Mouse (Mus musculus) naive thymus-derived CD4-positive, alpha-beta T cell, adult 2 months (primary cell): ENCODE measurements at regions not wholly inside any gene's neighbourhood (a gene's known extent, or its start where the extent isn't known, plus 50 kb on each side); places are given as distances from the start of the nearest gene placed in this dataset.

Experiments used
- DNase-seq: peaks from one replicate; pipeline ENCODE4 v3.0.0-alpha.2; 2011; ENCODE audit warnings: low read depth

DNA sequence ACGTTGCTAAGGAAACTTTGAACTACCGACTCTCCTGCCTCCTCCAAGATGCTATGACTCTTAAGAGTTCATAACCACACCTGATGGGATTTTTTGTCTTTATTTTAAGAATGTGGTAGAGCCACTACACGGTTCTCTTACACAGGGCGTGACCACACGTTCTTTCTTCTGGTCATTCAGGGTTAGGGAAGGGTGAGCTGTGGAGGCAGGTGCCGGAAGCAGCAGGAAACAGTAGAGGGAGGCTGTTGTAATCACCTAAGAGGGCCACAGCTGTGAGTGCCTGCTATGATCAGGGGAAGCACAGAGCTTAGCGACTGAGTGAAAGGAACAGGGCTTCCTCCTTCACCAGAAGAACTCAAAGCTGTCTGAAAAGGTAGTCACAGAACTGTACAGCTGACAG, 50.6 kb upstream of the Larp1 start:
- peak; percentile 58 for DNase-seq

DNA sequence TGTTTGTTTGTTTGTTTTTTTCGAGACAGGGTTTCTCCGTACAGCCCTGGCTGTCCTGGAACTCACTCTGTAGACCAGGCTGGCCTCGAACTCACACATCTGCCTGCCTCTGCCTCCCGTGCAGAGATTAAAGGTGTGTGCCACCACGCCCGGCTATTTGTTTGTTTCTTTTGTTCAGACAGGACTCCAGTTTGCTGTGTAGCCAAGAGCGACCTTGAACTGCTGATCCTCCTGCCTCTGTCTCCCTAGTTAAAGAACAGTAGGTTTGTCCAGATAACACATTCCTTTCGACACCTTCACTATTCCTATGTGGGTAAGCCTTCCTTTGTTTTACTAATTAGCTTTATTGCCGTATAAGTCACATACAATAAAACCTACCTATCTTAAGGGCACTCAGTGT, 52.0 kb upstream of the Larp1 start:
- DNase-seq: no peak

DNA sequence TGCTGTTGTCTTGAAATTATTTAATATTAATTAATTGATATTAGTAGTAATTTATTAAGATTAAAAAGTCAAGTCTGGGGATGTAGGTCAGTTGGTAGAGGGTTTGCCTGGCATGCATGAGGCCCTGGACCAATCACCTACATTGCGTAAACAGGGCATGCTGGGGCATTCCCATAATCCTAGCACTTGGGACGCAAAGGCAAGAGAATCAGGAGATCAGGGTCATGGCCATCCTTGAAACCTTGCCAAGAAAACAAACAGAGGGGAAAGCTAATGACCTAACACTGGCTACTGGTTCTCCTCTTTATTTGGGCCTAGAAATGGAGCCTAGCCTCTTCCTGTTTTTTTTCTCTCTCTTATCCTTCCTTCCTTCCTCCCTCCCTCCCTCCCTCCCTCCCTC, 52.8 kb upstream of the Larp1 start:
- DNase-seq: no peak

DNA sequence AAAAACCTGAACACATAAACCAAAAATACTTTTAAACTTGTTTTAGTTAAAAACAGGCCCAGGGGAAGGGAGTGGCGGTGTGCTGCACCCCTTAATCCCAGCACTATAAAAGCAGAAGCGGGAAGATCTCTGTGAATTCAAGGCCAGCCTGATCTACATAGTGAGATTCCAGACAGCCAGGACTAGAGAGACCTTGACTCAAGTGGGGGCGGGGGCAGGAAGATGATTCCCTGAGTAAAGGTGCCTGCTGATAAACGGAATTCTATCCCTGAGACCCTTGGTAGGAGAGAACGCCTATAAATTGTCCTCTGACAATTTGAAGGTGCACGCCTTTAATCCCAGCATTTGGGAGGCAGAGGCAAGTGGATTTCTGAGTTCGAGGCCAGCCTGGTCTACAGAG, 53.4 kb upstream of the Larp1 start:
- no peak for DNase-seq

- DNase-seq: peak; percentile 46
Observed at GRCm38 (mm10) chr11:57954510-57955184, 54.2 kb upstream of the Larp1 start.

DNA sequence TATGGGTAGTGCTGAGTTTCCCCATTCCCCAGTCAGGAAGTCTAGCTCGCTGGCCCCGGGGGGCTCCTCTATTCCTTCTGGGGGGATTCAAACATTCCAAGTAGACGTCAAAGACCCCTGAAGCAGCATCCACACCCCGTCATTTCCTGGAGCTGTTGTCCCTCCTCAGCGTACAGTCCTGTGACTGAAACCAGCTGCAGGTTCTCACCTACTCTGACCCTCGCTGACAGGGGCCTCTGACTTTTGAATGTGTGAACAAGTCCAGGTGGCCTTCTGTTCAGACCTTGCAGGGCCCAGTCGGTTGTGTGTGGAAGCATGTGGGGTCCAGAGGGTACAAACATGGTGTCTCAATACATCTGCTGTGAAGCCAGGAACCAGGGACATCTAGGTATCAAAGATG, 55.2 kb upstream of the Larp1 start:
- DNase-seq: no peak

- peak; percentile 65 for DNase-seq
Observed at GRCm38 (mm10) chr11:57952619-57953018, 56.2 kb upstream of the Larp1 start.

DNA sequence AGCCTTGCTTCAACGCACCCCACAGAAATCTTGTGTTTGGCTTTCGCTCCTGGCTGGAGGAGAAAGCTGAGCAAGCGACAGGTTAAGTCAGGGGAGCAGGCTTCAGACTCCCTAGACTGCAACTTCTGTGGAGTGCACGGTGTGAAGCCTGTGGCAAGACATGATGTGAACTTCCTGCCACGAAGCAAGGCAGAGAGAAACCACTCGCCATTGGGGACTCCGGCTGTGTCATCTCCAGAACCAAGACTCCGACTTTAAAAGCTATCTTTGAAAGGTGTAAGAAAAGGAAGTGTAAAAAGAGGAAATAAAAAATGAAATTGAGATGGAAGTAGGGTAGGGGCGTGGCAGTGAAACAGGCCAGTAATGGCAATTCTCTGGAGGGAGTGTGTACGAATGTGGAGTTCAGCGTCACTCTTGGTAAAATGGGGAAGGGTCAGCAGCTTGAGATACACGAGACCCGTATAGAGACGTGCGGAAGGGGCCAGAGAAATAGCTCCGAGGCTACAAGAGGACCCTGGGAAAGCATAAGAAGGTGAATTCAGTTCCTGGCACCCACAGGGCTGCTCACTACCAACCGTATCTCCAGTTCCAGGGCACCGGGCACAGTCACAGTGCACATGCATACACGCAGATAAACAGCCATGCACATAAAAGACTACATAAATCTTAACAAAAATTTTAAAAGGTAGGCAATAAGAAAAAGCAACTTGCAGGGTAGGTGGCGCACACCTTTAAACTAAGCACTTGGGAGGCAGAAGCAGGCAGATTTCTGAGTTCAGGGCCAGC, 57.1 kb upstream of the Larp1 start:
- DNase-seq: peak; percentile 71

GRCm38 (mm10) chr11:57950989-57951388, 57.9 kb upstream of the Larp1 start:
- DNase-seq: peak; percentile 91

- no peak for DNase-seq
Observed at GRCm38 (mm10) chr11:57949067-57949466, 59.8 kb upstream of the Larp1 start.

DNA sequence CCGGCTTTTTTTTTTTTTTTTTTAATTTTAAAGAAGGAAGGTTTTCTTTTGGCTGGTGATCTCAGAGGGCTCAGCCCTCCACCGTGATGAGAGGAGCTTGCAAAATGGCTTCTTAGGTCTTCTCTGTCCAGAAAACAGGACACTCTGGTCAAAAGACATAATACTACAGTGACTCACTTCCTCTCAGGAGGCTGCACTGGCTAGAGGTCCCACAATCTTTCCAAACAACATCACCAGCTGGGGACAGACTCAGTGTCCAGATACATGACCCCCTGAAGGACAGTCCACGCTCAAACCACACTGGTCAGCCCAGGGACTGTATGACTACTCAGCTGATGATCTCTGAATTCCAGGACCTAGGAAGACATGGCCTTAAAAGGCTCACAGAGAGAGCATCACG, 61.5 kb upstream of the Larp1 start:
- no peak for DNase-seq

DNA sequence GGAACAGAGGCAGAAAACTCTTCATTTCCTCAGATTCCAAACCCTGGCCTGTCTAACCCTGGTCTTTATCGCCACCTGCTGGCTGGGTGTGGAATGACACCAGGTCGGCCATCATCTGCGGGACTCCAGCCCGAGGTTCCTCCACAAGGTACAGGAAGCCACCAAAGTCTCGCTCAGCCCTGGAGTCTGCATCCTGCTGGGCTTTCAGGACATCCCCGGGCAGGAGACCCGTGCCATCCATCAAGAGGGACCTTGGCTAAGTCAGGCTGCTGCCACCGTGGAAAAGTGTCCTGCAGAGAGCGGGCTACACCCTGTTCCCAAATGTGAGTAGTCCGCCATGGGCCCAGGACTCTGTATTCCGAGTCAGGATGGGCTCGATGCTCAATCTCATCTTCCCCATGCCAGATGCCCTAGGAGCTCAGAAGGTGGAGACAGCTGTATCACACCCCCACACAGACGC, 74.4 kb upstream of the Larp1 start:
- peak; percentile 91 for DNase-seq

DNA sequence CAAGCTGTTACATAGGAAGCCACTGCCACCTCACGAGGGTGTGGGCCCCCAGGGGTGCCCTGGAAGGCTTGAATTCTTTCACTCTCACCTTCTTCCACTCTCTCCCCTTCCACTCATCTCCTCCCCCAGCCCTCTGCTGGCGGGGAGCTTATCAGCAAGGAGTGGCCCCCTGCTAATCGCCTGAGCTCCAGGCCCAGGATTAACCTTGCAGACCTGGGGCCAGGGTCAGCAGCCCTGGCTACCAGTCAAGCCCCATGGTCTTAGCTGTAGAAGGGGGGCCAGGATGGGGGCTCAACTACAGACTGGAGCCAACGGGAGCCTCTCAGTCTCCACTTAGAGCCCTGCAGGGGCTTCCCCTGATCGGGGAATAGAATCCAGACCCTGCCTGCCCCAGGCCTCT, 75.8 kb upstream of the Larp1 start:
- DNase-seq: no peak

DNA sequence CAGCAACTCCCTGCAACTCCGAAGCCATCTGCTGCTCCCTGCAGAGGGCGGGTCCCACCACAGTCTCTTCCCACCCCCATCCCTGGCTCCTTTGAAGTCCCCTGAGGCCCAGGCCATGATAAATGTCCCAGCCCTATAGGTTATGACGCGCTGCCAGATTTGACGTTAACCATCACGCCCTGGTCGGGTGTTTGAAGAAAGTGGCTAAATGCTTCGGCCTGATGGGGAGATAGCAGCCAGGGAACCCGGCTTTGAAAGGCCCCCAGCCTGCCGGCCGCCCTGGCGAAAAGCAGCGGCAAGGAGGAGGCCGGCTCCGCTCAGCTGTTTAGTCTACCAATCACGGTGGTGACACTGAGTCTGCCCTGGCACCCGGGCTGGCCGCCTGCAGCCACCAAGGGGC, 79.4 kb upstream of the Larp1 start:
- DNase-seq: no peak

GRCm38 (mm10) chr11:57920263-57920662, 87.6 kb upstream of the Hand1 start:
- DNase-seq: no peak

DNA sequence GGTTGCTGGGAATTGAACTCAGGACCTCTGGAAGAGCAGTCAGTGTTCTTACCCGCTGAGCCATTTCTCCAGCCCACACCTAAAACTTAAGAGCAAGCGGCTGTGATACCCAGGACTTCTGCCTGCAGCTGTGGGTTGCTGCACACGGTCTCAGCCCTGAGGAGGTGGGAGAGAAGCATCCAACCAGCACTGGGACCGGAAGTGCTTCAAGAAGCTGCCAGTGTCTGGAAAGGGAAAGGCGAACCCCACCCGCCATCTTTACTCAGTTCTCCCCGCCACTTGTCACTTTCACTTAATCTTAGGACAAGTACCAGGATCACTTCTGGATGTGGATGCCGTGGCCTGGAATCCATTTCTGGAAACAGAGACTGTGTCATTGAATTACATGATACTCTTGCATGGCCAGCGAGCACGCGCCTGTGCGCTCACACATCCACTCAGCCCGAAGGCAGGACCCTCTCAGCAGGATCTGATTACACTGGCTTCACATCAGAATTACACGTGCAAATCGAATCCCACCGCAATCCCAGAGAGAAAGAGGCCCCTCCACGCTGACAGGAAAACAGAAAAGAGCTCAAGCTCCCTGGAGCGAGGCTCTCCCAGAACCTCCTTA, 85.9 kb upstream of the Hand1 start:
- no peak for DNase-seq

- DNase-seq: no peak
Observed at GRCm38 (mm10) chr11:57917974-57918373, 85.4 kb upstream of the Hand1 start.

DNA sequence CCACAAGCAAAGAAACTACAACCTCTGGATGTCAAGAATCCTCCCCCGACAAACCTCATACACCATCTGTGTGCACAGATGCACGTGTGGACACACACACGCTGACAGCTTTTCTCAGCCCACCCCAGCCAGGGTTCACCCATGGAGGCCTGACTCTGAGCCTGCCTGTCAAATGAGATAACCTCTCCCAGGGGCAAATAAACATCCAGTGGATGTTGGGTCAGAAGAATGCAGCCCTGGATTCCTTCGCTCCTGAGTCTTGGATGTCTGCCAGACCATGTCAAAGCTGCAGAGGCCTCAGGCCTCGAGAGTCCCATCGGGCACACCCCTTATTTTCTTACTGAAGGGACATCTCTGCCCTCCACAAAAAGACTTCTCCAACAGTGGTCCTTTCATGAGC, 83.4 kb upstream of the Hand1 start:
- no peak for DNase-seq

- no peak for DNase-seq
Observed at GRCm38 (mm10) chr11:57913801-57914560, 81.4 kb upstream of the Hand1 start.

DNA sequence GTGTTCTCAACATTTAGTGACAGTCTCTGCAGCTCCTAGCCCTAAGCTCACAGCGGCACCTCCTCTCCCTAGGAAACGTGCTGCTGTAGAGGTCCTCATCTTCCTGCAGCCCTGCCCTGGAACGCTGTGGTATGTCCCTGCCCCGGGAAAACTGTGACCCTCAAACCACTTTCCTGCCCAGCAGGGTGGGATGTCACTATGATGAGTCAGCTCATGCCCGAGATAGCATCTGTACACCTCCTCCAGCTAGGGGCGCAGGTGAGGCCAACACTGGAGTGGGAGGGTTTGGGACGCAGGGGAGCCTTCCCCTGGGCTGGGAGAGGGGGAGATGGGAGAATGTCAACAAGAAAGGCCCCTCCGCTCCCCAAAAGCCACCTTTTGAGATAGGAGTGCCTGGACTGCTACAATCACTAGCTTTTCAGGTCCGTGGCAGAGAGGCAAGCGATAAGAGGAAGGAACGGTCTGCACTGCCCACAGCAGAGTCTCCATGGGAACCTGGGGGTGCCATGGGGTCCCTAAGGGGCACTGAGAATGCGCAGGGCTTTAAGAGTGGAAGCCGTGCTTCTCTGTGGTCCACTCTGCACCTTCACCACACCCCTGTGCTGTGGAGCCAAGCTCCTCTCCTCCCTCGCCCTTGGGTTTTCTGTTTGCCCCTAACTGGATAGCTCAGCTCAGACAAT, 80.5 kb upstream of the Hand1 start:
- DNase-seq: no peak

DNA sequence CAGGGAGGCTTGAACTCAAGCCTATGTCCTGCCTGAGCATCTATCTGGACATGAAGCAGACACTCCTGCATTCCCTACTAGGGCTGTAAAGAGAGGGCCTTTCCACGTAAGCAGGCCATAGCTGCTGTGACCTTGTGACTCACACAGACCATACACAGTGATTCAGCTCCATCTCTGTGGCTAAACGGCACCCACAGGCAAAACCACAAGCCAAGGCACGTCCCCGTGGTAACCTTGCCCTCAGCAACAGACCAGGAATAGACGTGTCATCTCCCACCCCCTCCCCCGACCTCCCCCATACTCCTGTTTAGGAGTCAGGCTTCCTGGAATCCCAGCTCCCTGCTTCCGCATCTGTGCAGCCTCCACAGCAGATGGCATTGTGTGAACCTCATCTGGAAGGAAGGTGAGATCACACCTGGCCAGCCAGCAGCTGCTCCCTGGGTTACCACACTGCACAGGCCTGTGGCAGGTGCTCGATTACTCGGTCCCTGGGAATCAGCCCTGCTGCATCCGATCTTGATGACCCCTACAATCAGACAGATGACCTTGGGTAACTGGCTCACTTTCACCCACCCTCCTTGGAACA, 79.2 kb upstream of the Hand1 start:
- no peak for DNase-seq

GRCm38 (mm10) chr11:57904216-57904615, 71.6 kb upstream of the Hand1 start:
- no peak for DNase-seq
